Comparison of ENCODE assay signal across 35 mouse cellular contexts in the genomic region with DNA sequence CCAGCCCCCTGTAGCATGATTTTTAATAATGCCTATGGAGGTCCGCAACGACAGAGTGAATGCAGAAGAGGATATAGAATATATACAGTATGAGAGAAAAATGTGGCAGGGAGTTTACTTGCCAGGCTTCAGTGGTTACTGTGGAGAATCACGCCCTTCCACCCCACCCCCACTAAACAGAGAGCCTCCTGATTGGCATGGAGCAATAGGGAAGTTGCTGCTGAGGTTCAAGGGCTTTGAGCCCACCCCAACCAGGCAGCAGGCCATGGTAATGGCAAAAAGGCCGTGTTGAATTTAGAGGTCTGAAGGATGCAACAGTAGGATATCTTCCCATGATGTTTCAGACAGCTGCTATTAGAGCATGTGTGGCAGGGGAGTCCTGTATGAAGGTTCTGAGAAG. TPM values are rescaled to one million over a fixed set of nuclear protein-coding genes. Genes with fewer than 3 reads are reported as not detected.
"Had no signal": no experiment of that assay in that cellular context is flagged by ENCODE, and none has a peak within 500 bp of the region (broad histone marks: within the 10 kb centered on the region; RNA-seq: fewer than 3 reads in every experiment).

No protein-coding gene starts in this region.

- ATAC-seq: hindbrain, postnatal 0 days; intestine, embryonic 16.5 days; liver, embryonic 12.5 days had no signal

- H3K4me1 ChIP-seq: hindbrain, embryonic 10.5 days; hindbrain, embryonic 13.5 days; hindbrain, embryonic 15.5 days; limb, embryonic 13.5 days; limb, embryonic 15.5 days had no signal

- H3K4me2 ChIP-seq: heart, embryonic 11.5 days; heart, embryonic 13.5 days; heart, embryonic 15.5 days; hindbrain, embryonic 13.5 days; hindbrain, embryonic 15.5 days; limb, embryonic 13.5 days; limb, embryonic 15.5 days; liver, embryonic 12.5 days had no signal

- H3K27me3 ChIP-seq: heart, embryonic 13.5 days; heart, embryonic 15.5 days; hindbrain, embryonic 13.5 days; hindbrain, embryonic 15.5 days; limb, embryonic 13.5 days; limb, embryonic 15.5 days had no signal

- H3K9ac ChIP-seq: heart, embryonic 13.5 days; heart, embryonic 15.5 days; hindbrain, embryonic 13.5 days; hindbrain, embryonic 15.5 days; limb, embryonic 13.5 days; limb, embryonic 15.5 days; liver, embryonic 12.5 days; liver, embryonic 14.5 days had no signal

- H3K9me3 ChIP-seq: heart, embryonic 13.5 days; heart, embryonic 15.5 days; hindbrain, embryonic 10.5 days; hindbrain, embryonic 13.5 days; hindbrain, embryonic 15.5 days; limb, embryonic 13.5 days; limb, embryonic 15.5 days; liver, embryonic 12.5 days had no signal

- H3K27ac ChIP-seq: heart, adult 2 months; heart, embryonic 13.5 days; heart, embryonic 15.5 days; hindbrain, embryonic 10.5 days; hindbrain, embryonic 13.5 days; hindbrain, embryonic 15.5 days; hindbrain, postnatal 0 days; layer of hippocampus, adult 2 months; left cerebral cortex, adult 2 months; limb, embryonic 13.5 days; limb, embryonic 15.5 days; liver, embryonic 12.5 days; liver, embryonic 14.5 days had no signal

- DNase-seq: gastrocnemius, postnatal 25 days; heart, adult 11 months; heart, adult 2 months; heart, postnatal 14 days; heart, postnatal 36 days; kidney, adult 11 months; kidney, adult 2 months; kidney, adult 9 months; kidney, postnatal 10 days; kidney, postnatal 25 days; kidney, postnatal 4 days had no signal

- H3K4me3 ChIP-seq: heart, adult 2 months; heart, embryonic 13.5 days; heart, embryonic 15.5 days; hindbrain, embryonic 10.5 days; hindbrain, embryonic 13.5 days; hindbrain, embryonic 15.5 days; layer of hippocampus, adult 2 months; left cerebral cortex, adult 2 months; limb, embryonic 13.5 days; limb, embryonic 15.5 days; liver, embryonic 12.5 days had no signal

- H3K36me3 ChIP-seq: heart, embryonic 13.5 days; heart, embryonic 15.5 days; hindbrain, embryonic 10.5 days; hindbrain, embryonic 13.5 days; hindbrain, embryonic 15.5 days; limb, embryonic 13.5 days; limb, embryonic 15.5 days; liver, embryonic 12.5 days had no signal

RNA-seq across cellular contexts. Expression of gene Map6d1, which starts 30.2 kb away (rescaled TPM):
- total RNA-seq: liver, adult 2 months had no signal
- polyA plus RNA-seq: liver, adult 2 months had no signal

RNA-seq across cellular contexts. Expression of gene Cyp2ab1, which starts 53.9 kb away (rescaled TPM):
- total RNA-seq: layer of hippocampus, adult 2 months; layer of hippocampus, postnatal 10 days; layer of hippocampus, postnatal 25 days; left cerebral cortex, adult 2 months; left cerebral cortex, postnatal 14 days; left cerebral cortex, postnatal 36 days; liver, adult 2 months had no signal
- polyA plus RNA-seq: frontal cortex, adult 2 months; heart, embryonic 11.5 days; heart, embryonic 13.5 days; heart, embryonic 15.5 days; heart, postnatal 0 days; hindbrain, embryonic 10.5 days; hindbrain, embryonic 13.5 days; hindbrain, embryonic 15.5 days; hindbrain, postnatal 0 days; intestine, embryonic 14.5 days; intestine, embryonic 16.5 days; kidney, embryonic 16.5 days; limb, embryonic 11.5 days; limb, embryonic 13.5 days; liver, embryonic 12.5 days; liver, embryonic 14.5 days had no signal
